Mouse (Mus musculus) intestine, embryonic 15.5 days (tissue): ENCODE measurements at regions not wholly inside any gene's neighbourhood (a gene's known extent, or its start where the extent isn't known, plus 50 kb on each side); places are given as distances from the start of the nearest gene placed in this dataset.

Experiments used
- ATAC-seq: fragments of 200-750 bp; cut with Nextera tagmentation; 2 replicates; pipeline ENCODE4 v1.8.0; 2017; ENCODE audit warnings: moderate TSS enrichment, moderate library complexity
- H3K27ac ChIP-seq: fragments of 300-500 bp; sonication (generic); 2 replicates; pipeline ENCODE4 v1.5.1; 2015; ENCODE audit warnings: mild to moderate bottlenecking, inconsistent platforms
- H3K27me3 ChIP-seq: fragments of 300-500 bp; sonication (generic); replicated peaks from 2 replicates; pipeline ENCODE4 v1.6.1; 2015; ENCODE audit warnings: inconsistent platforms
- H3K36me3 ChIP-seq: fragments of 300-500 bp; sonication (generic); 2 replicates; pipeline ENCODE4 v1.6.1; 2015; ENCODE audit warnings: inconsistent platforms
- H3K4me1 ChIP-seq: fragments of 300-500 bp; sonication (generic); replicated peaks from 2 replicates; pipeline ENCODE4 v1.6.1; 2015; ENCODE audit warnings: inconsistent platforms
- H3K4me2 ChIP-seq: fragments of 300-500 bp; sonication (generic); replicated peaks from 2 replicates; pipeline ENCODE4 v1.6.1; 2015; ENCODE audit warnings: mild to moderate bottlenecking, inconsistent platforms
- H3K4me3 ChIP-seq: fragments of 300-500 bp; sonication (generic); replicated peaks from 2 replicates; pipeline ENCODE4 v1.5.1; 2015; ENCODE audit warnings: inconsistent platforms
- H3K9ac ChIP-seq: fragments of 300-500 bp; sonication (generic); 2 replicates; pipeline ENCODE4 v1.6.1; 2015; ENCODE audit warnings: inconsistent platforms
- H3K9me3 ChIP-seq: fragments of 300-500 bp; sonication (generic); 2 replicates; pipeline ENCODE4 v1.6.1; 2016; ENCODE audit warnings: inconsistent platforms
- WGBS: fragments of 180-500 bp; shearing (Covaris S2); methylation state at CpG from one replicate; pipeline ENCODE4 v1.1.7; 2015; 5-methylcytosine and 5-hydroxymethylcytosine counted together

- 84% methylated on average over 7 of the region's 7 CpGs for WGBS
- Histone ChIP-seq H3K9me3 (no peaks in the 10 kb centered on the region), H3K4me1 (no peaks in the 10 kb centered on the region), H3K4me2 (no peak overlapping the region), H3K27me3 (no peaks in the 10 kb centered on the region), H3K36me3 (no peaks in the 10 kb centered on the region), H3K27ac (no peak overlapping the region), H3K4me3 (no peak overlapping the region), H3K9ac (no peak overlapping the region)
- ATAC-seq = no peak
Measured at GRCm38 (mm10) chr17:47118010-47118409, 107.7 kb upstream of the Ubr2 start.

- WGBS = 50% methylated on average over 13 of the region's 13 CpGs
- Histone ChIP-seq H3K27ac (no peak overlapping the region), H3K4me1 (no peaks in the 10 kb centered on the region), H3K9ac (no peak overlapping the region), H3K27me3 (no peaks in the 10 kb centered on the region), H3K4me2 (no peak overlapping the region), H3K4me3 (no peak overlapping the region), H3K36me3 (no peaks in the 10 kb centered on the region), H3K9me3 (no peaks in the 10 kb centered on the region)
- ATAC-seq = no peak
Measured at GRCm38 (mm10) chr17:47115754-47116153, 105.4 kb upstream of the Ubr2 start.

- no peaks in the 10 kb centered on the region for H3K36me3 ChIP-seq
- no peaks in the 10 kb centered on the region for H3K9me3 ChIP-seq
- H3K4me2 ChIP-seq = no peak overlapping the region
- H3K4me3 ChIP-seq = no peak overlapping the region
- H3K9ac ChIP-seq = no peak overlapping the region
- no peak overlapping the region for H3K27ac ChIP-seq
- H3K27me3 ChIP-seq = no peaks in the 10 kb centered on the region
- H3K4me1 ChIP-seq = no peaks in the 10 kb centered on the region
- no peak for ATAC-seq
- 85% methylated on average over 5 of the region's 5 CpGs for WGBS
Measured at GRCm38 (mm10) chr17:47115141-47115540, 104.8 kb upstream of the Ubr2 start.

GRCm38 (mm10) chr17:47114736-47115135 is 104.4 kb upstream of the Ubr2 start:
- H3K4me3 ChIP-seq = no peak overlapping the region
- no peaks in the 10 kb centered on the region for H3K4me1 ChIP-seq
- H3K36me3 ChIP-seq = no peaks in the 10 kb centered on the region
- no peak overlapping the region for H3K9ac ChIP-seq
- H3K4me2 ChIP-seq = no peak overlapping the region
- no peak overlapping the region for H3K27ac ChIP-seq
- no peaks in the 10 kb centered on the region for H3K27me3 ChIP-seq
- ATAC-seq = no peak
- no peaks in the 10 kb centered on the region for H3K9me3 ChIP-seq
- WGBS = 72% methylated on average over 7 of the region's 7 CpGs

- Histone ChIP-seq H3K9ac (no peak overlapping the region), H3K27ac (no peak overlapping the region), H3K36me3 (no peaks in the 10 kb centered on the region), H3K9me3 (no peaks in the 10 kb centered on the region), H3K4me3 (no peak overlapping the region), H3K27me3 (no peaks in the 10 kb centered on the region), H3K4me1 (no peaks in the 10 kb centered on the region), H3K4me2 (no peak overlapping the region)
- no peak for ATAC-seq
- WGBS = 84% methylated on average over 16 of the region's 16 CpGs
Measured at GRCm38 (mm10) chr17:47112556-47113225, 102.3 kb upstream of the Ubr2 start.

- no peaks in the 10 kb centered on the region for H3K4me1 ChIP-seq
- 93% methylated on average over 4 of the region's 4 CpGs for WGBS
- H3K9me3 ChIP-seq = no peaks in the 10 kb centered on the region
- no peak overlapping the region for H3K27ac ChIP-seq
- no peak overlapping the region for H3K4me2 ChIP-seq
- H3K27me3 ChIP-seq = no peaks in the 10 kb centered on the region
- H3K36me3 ChIP-seq = no peaks in the 10 kb centered on the region
- no peak for ATAC-seq
- no peak overlapping the region for H3K4me3 ChIP-seq
- H3K9ac ChIP-seq = no peak overlapping the region
Measured at GRCm38 (mm10) chr17:47110836-47111235, 100.5 kb upstream of the Ubr2 start.

GRCm38 (mm10) chr17:47104328-47104727 is 94.0 kb upstream of the Ubr2 start:
- H3K36me3 ChIP-seq = no peaks in the 10 kb centered on the region
- no peaks in the 10 kb centered on the region for H3K27me3 ChIP-seq
- no peak overlapping the region for H3K4me2 ChIP-seq
- no peaks in the 10 kb centered on the region for H3K9me3 ChIP-seq
- H3K4me3 ChIP-seq = no peak overlapping the region
- H3K4me1 ChIP-seq = no peaks in the 10 kb centered on the region
- H3K27ac ChIP-seq = no peak overlapping the region
- no peak overlapping the region for H3K9ac ChIP-seq
- ATAC-seq = no peak
- 77% methylated on average over 4 of the region's 4 CpGs for WGBS

GRCm38 (mm10) chr17:47095191-47095590 is 84.8 kb upstream of the Ubr2 start:
- Histone ChIP-seq H3K4me3 (no peak overlapping the region), H3K27ac (no peak overlapping the region), H3K36me3 (no peaks in the 10 kb centered on the region), H3K4me2 (no peak overlapping the region), H3K27me3 (no peaks in the 10 kb centered on the region), H3K9me3 (no peaks in the 10 kb centered on the region), H3K9ac (no peak overlapping the region), H3K4me1 (no peaks in the 10 kb centered on the region)
- WGBS = 68% methylated on average over 3 of the region's 3 CpGs
- ATAC-seq = no peak

GRCm38 (mm10) chr17:47092076-47092475 is 81.7 kb upstream of the Ubr2 start:
- H3K4me3 ChIP-seq = no peak overlapping the region
- H3K9me3 ChIP-seq = no peaks in the 10 kb centered on the region
- no peak overlapping the region for H3K4me2 ChIP-seq
- no peaks in the 10 kb centered on the region for H3K27me3 ChIP-seq
- H3K36me3 ChIP-seq = no peaks in the 10 kb centered on the region
- no peak for ATAC-seq
- WGBS = 92% methylated on average over 9 of the region's 9 CpGs
- H3K4me1 ChIP-seq = no peaks in the 10 kb centered on the region
- no peak overlapping the region for H3K27ac ChIP-seq
- H3K9ac ChIP-seq = no peak overlapping the region

GRCm38 (mm10) chr17:47089769-47090168 is 79.4 kb upstream of the Ubr2 start:
- H3K4me3 ChIP-seq = no peak overlapping the region
- no peaks in the 10 kb centered on the region for H3K9me3 ChIP-seq
- no peak for ATAC-seq
- H3K9ac ChIP-seq = no peak overlapping the region
- no peak overlapping the region for H3K27ac ChIP-seq
- 85% methylated on average over 3 of the region's 3 CpGs for WGBS
- H3K4me1 ChIP-seq = no peaks in the 10 kb centered on the region
- no peaks in the 10 kb centered on the region for H3K36me3 ChIP-seq
- no peak overlapping the region for H3K4me2 ChIP-seq
- no peaks in the 10 kb centered on the region for H3K27me3 ChIP-seq

GRCm38 (mm10) chr17:47069206-47069605 is 58.9 kb upstream of the Ubr2 start:
- no peak for ATAC-seq
- H3K4me3 ChIP-seq = no peak overlapping the region
- no peaks in the 10 kb centered on the region for H3K9me3 ChIP-seq
- no peak overlapping the region for H3K4me2 ChIP-seq
- no peak overlapping the region for H3K27ac ChIP-seq
- 95% methylated on average over 2 of the region's 2 CpGs for WGBS
- no peaks in the 10 kb centered on the region for H3K4me1 ChIP-seq
- no peaks in the 10 kb centered on the region for H3K27me3 ChIP-seq
- no peaks in the 10 kb centered on the region for H3K36me3 ChIP-seq
- H3K9ac ChIP-seq = no peak overlapping the region

- Histone ChIP-seq H3K9me3 (no peaks in the 10 kb centered on the region), H3K27me3 (no peaks in the 10 kb centered on the region), H3K4me1 (0 out of 2 replicates have a peak, but pooled peaks cover under 1% of the 10 kb centered on the region), H3K4me2 (no peak overlapping the region), H3K9ac (no peak overlapping the region), H3K36me3 (no peaks in the 10 kb centered on the region), H3K4me3 (no peak overlapping the region), H3K27ac (no peak overlapping the region)
- ATAC-seq = no peak
- WGBS = 80% methylated on average over 4 of the region's 4 CpGs
Measured at GRCm38 (mm10) chr17:47065307-47065901, 55.0 kb upstream of the Ubr2 start.
